Mouse (Mus musculus): ENCODE results near the gene Ahsg. TPM values are rescaled to one million over a fixed set of nuclear protein-coding genes. Genes with fewer than 3 reads are reported as not detected.

Gene Ahsg
- total RNA-seq (2015; ENCODE audit: low replicate concordance) = not detected in 2 replicates
- not detected in 2 replicates for total RNA-seq (2017; ENCODE audit: low replicate concordance)

- no peak for ATAC-seq (replicated peaks; ENCODE audit: low FRiP score, poor library complexity, severe bottlenecking)
Measured at GRCm38 (mm10) chr16:22890683-22891510, at the start of gene Ahsg. Gene Ahsg (plus strand): TSS chr16:22891277.

DNA sequence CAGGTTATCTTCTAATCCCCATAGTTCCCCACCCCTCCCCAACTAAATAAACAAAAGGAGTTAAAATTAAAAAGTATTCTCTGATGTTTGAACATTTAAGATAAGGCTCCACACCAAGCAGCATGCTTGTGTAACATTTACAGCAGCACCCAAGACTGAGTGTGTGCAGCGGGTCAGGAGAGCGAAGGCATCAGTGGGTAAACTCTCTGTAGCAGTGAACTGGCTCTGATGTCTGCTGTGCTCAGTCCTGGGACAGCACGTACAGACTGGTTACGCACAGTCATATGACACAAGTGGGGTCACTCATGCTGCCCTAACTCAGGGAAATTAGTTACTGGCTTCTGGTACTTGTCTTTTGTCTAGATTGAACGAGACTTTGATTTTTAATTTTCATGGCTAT, 48.2 kb upstream of the Ahsg start:
- ATAC-seq (replicated peaks; ENCODE audit: low FRiP score, poor library complexity, severe bottlenecking) = no peak

DNA sequence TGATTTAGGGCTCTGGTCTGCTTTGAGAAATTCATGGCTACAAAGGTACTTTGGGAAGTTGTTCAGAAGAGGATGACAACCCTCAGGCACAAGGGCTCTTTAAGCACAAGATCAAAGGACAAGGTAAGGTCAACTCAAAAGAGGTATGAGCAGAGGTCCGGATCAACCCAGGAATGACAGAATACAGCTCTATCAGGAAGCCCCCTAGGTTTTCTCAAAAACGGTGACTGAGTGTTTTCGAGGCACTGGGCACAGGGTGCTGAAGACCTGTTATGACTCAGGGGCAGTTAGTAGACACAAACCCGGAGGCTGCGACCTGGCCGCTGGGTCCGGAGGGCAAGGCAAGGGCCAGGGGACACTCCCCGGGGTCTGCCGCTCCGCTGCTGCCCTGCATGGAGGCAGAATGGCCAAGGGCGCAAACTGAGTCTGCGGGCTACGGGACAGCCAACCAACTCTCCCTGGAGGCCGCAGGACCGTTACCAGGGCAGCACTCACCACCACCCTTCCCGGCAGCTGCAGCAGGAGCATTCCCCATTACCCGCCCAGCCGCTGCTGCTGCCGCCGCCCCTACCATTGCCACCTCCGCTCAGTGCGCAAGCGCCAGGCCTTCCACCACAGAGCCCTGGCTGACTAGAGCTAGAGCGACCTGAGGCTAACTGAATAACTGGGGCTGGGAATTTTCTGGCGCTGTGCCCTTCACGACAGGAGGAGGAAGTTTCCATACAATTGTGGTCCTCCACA, 46.8 kb upstream of the Ahsg start:
- ATAC-seq (replicated peaks; ENCODE audit: low FRiP score, poor library complexity, severe bottlenecking) = peak; percentile 93

- peak; percentile 29; the same call in 1 of the 2 replicates for ATAC-seq (replicated peaks; ENCODE audit: low FRiP score, poor library complexity, severe bottlenecking)
Measured at GRCm38 (mm10) chr16:22844834-22845233, 46.2 kb upstream of the Ahsg start.

DNA sequence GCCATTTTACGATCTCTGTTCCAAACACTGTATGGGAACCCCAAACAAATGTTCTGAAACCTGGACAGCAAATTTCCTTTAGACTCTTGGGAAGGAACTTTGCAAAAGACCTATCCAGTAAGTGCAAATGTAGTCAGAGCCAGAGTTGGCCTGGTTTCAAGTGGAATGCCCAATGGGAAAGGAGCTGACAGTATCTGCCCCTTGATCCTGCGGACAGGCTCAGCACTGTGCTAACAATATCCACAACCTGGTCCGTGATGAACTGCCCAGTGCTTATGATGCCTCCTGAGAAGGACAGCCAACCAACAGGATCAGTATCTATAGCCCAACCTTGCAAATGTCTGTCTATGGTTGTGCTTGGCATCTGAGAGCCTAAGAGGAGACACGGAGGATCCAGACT, 45.6 kb upstream of the Ahsg start:
- no peak for ATAC-seq (replicated peaks; ENCODE audit: low FRiP score, poor library complexity, severe bottlenecking)

DNA sequence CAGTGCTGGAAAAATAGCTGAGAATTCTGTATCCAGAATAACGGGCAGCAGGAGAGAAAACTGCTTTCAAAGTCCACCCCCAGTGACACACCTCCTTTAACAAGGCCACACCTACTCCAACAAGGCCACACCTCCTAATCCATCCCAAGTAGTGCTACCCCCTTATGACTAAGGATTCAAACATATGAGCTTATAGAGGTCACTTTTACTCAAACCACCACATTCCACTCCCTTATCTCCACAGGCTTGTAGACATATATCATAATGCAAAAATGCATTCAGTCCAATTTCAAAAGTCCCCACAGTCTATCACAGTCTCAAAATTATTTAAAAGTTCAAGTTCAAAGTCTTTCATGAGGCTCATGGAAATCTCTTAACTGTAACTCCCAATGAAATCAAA, 43.4 kb upstream of the Ahsg start:
- no peak for ATAC-seq (replicated peaks; ENCODE audit: low FRiP score, poor library complexity, severe bottlenecking)

DNA sequence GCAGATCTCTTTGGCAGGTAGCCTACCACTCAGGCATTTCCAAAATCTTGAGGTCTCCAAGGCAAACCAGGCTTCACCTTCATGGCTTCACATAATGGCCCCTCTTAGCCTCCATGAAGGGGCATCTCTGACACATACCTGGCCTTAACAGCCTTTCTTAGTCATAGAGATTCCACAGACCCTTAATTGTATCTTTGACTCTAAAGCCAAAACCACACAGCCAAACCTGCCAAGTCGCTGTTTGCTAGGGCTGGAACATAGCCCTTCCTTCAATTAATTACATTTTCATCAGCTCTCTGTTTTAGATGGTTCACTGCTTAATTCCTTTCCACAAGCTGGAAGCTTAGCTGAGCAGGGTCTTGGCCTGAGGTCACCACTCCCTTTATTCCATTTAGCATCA, 42.7 kb upstream of the Ahsg start:
- ATAC-seq (replicated peaks; ENCODE audit: low FRiP score, poor library complexity, severe bottlenecking) = no peak

DNA sequence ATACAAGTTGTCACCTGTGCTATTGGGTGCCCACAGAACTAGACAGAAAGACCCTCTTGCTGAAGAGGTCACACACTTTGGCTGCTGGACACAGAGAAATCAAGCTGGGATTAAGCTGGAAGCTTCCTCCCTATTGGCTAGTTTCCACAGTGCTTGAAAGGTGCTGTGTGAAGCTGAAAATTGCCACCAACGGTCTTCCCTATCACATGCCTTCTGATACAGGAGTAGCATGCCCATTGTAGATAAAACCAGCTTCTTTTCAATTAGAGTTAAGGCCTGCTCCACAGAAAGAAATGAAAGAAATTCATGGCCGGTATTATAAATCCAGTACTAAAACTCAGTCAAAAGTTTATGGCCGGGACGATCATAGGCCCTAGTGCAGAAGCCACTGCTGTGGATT, 38.4 kb upstream of the Ahsg start:
- no peak for ATAC-seq (replicated peaks; ENCODE audit: low FRiP score, poor library complexity, severe bottlenecking)

DNA sequence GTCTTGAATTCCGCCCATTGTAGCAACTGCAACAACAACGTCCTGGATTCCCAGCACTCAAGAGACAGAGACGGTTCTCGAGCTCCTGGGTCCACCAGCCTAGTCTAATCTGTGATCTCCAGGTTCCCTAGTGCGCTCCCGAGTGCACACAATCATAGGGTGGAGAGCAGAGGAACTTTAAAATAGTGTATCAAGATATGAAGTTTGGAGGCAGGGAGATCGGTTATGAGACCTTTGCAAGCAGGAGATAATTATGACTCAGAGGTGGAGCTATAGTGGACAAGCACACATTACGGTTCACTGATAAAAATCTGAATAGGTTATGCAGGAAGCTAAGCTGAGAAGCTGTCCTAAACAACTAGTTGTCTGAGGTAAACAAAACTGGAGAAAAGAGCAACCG, 34.3 kb upstream of the Ahsg start:
- peak; percentile 34 for ATAC-seq (replicated peaks; ENCODE audit: low FRiP score, poor library complexity, severe bottlenecking)

- peak; percentile 92 for ATAC-seq (replicated peaks; ENCODE audit: low FRiP score, poor library complexity, severe bottlenecking)
Measured at GRCm38 (mm10) chr16:22857431-22858113, 33.5 kb upstream of the Ahsg start, which contains the start of the genes Tbccd1 and Dnajb11. Gene Tbccd1 (minus strand): TSS chr16:22857669. Gene Dnajb11 (plus strand): TSS chr16:22857845.

- ATAC-seq (replicated peaks; ENCODE audit: low FRiP score, poor library complexity, severe bottlenecking) = no peak
Measured at GRCm38 (mm10) chr16:22872397-22872796, 18.7 kb upstream of the Ahsg start.

DNA sequence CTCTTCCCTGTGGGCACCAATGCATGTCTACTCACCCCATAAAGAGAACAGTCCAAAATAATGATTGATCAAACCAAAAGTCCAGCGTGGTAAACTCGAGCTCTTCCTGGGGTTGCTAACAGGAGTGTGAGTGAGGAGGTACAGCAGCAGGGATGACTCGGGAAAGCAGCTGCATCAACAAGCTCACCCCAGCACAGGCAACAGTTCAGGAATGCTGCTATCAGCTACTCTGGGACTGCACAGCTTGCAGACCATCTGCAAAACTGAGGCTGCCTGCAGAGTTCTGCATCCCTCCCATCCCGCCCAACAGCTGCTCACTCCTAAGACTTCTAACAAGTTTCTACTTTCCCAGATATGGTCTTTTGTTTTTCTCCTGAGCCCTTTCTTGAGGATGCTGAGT, 17.7 kb upstream of the Ahsg start:
- ATAC-seq (replicated peaks; ENCODE audit: low FRiP score, poor library complexity, severe bottlenecking) = no peak

GRCm38 (mm10) chr16:22876218-22877043, 14.6 kb upstream of the Ahsg start:
- ATAC-seq (replicated peaks; ENCODE audit: low FRiP score, poor library complexity, severe bottlenecking) = no peak

- ATAC-seq (replicated peaks; ENCODE audit: low FRiP score, poor library complexity, severe bottlenecking) = no peak
Measured at GRCm38 (mm10) chr16:22877660-22878390, 13.3 kb upstream of the Ahsg start.

DNA sequence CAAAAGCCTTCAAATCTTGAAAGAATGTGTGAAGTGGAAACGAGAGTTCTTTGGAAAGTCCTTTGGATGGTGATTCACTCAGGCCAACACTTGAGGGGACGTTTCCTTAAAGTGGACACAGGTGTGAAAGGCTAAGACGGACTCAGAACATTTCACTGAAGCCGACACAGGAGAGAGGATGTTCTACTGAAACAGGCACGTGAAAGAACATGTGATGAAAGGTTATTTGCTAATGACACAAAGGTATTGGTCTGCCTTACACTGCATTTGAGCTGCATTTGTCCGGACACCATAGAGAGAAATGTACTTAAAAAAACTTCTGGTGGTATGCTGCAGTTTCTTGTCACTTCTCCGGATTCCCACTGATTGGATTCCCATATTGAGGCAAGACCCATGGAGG, 12.4 kb upstream of the Ahsg start:
- no peak for ATAC-seq (replicated peaks; ENCODE audit: low FRiP score, poor library complexity, severe bottlenecking)

DNA sequence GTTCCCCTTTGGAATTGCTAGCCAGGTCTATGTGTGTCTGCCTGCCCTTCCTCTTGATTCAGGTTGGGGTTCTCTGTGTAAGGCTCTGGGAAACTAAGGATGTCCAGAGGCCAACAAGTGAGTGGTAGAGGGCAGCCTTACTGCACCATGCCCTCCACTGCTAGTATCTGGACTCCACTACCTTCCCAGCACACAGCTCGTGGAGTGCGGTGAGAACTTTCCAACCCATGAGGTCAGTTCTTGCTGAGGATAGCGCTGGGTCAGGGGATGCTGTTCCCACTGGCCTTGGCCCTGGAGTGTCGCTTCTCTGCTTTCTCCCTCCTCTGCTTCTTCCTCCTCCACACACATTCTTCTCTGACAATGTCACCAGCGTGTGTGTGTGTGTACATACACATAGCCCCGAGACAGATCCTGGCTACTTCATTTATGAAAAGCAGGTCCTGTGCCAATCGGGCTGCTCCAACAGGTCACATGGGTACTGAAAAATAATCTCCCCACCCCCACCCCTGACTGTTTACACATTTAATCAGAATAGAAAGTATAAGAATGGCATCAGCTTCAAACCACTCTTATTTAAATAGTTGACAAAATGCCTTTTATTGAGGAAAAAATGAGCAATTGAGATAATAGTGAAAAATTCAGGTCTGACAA, 11.0 kb upstream of the Ahsg start:
- ATAC-seq (replicated peaks; ENCODE audit: low FRiP score, poor library complexity, severe bottlenecking) = no peak

DNA sequence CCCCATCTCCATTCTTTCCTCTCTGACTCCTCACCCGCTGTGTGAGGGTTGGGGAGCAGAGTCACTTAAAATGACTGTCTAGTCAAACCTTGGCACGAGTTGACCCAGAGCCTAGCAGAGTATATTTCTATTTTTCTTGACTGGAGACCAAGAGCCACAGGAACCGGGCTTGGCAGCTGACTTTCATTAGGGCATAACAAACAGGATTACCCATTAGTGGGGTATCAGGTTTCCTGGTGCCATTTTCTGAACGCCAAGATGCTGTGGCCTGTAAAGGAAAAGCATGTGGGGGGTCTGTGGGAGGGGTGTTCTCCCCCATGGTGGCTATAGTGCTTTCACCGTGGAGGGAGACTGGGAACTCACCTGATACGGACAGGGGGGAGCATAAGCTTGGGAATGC, 10.2 kb upstream of the Ahsg start:
- ATAC-seq (replicated peaks; ENCODE audit: low FRiP score, poor library complexity, severe bottlenecking) = no peak

- no peak for ATAC-seq (replicated peaks; ENCODE audit: low FRiP score, poor library complexity, severe bottlenecking)
Measured at GRCm38 (mm10) chr16:22881487-22881886, 9.6 kb upstream of the Ahsg start.

Measured in erythroblast, adult 5-6 weeks (primary cell).